Mouse (Mus musculus): ENCODE measurements around the gene Tex101.
"Not testable (repeated sequence)": the region's sequence is repeated elsewhere in the genome, so short reads cannot be mapped to it uniquely, and the experiment has no call there.

The Tex101 gene

DNA sequence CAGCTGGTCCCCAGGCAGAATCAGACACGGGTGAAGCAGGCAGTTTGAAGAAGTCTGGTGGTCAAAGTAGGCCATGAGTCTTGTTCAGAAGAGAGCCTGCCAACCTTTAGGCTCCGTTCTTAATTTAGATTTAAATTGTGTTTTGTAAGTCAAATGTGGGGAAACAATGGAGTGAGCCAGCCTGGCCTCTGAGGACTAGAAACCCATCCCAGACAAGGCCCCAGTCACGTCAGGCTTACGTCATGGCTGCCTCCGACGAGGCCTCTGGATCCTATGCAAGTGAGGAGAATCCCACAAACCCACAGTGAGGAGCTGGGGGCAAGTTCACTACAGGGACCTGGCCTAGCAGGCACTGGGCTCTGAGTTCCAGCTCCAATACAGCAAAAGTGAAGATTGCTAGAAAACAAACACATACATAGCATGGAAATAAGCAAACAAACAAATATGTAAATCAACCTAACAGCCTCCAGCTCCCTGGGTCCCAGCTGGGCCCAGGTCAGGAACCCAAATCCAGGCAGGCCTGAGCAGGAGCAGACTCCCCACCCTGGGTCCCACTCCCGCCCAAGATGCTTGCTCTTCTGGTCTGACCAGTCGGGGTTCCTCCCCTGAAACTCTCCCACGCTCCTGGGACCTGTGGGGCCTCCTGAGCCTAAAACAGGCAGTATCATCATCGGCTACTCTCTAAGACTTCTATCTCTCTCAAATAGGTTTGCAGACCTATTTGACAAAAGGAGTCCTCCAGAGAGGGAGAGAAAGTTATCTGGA is 46.2 kb downstream of the Tex101 start:
- no peak for DNase-seq

- no peak for DNase-seq
Observed at GRCm38 (mm10) chr7:24629672-24630071, 46.8 kb downstream of the Tex101 start.

- DNase-seq = peak; percentile 87 to 93
Observed at GRCm38 (mm10) chr7:24628685-24629610, 47.5 kb downstream of the Tex101 start.

DNA sequence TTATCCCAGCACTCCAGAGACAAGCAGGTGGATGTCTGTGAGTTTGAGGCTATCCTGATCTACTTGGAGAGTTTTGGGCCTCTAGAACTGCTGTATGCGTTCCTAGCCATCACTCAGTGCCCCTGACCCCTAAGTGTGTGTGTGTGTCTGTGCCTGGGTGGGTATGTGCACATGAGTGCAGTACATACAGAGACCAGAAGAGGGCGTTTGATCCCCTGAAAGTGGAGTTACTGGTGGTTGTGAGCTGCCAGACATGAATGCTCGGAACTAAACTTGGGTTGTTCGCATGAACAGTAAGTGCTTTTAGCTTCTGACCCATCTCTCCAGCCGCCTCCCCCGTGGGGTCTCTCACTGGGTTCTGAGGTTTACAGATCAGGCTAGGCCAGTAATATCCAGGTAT is 53.5 kb downstream of the Tex101 start:
- no peak for DNase-seq

DNA sequence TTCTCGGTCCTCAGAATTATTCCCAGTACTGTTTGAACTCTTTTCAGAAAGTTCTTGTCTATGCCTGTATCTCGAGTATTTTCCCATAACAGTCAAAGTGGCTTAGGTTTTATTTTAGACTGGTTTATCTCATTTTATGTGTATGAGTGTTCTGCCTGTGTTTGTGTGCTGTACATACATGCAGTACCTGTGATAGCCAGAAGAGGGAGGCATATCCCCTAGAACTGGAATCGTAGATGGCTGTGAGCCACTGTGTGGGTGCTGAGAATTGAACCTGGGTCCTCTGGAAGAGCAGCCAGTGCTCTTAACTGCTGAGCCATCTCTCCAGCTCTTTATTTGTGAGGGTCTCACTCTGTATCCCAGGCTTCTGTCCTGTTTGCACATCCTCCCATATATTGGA is 55.3 kb downstream of the Tex101 start:
- no peak for DNase-seq

- no peak for DNase-seq
Observed at GRCm38 (mm10) chr7:24619671-24620397, 56.6 kb downstream of the Tex101 start.

- DNase-seq = not testable (repeated sequence)
Observed at GRCm38 (mm10) chr7:24618374-24618773, 58.1 kb downstream of the Tex101 start.

Data from kidney, postnatal 36 days (tissue).